Mouse (Mus musculus) thymus, postnatal 25 days (tissue): ENCODE results near the gene 5730596B20Rik.

Source experiments
- DNase-seq: peaks from one replicate; pipeline ENCODE4 v3.0.0; 2022

Gene 5730596B20Rik

DNA sequence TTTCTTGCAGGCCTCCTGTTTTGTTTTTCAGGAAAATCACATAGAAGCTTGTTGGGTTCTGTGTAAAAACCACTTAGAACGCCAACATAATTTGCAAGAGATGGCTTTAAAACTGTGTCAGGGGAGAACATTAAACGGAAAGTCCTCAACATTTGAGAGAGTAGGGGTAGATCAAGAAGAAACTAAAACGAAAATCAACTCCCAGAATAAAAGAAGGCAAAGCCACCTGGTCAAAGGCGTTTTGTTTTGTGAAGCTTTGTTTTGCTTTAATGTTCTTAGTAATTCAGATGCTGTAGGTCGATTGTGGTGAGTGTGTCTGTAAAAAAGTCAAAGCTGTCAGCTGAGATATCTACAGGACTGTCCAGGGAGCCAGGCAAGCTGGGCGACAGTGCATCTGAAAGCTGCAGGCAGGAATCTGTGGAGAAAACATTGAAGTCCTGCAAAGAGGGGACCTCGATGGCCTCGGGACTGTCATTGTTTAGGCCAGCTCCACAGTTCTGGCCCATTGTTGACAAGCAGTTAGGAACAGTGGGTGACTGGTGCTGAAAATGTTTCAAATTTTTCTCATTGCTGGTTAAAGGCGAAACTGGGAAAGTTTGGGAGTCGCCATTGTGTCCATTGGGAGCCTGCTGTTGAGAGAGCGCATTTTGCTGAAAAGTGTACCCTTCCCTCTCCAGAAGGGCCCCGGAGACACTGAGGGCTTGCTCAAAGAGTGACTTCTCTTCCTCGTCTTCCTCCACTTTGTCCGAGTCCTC lies 14.5 kb upstream of the 5730596B20Rik start:
- no peak for DNase-seq

DNA sequence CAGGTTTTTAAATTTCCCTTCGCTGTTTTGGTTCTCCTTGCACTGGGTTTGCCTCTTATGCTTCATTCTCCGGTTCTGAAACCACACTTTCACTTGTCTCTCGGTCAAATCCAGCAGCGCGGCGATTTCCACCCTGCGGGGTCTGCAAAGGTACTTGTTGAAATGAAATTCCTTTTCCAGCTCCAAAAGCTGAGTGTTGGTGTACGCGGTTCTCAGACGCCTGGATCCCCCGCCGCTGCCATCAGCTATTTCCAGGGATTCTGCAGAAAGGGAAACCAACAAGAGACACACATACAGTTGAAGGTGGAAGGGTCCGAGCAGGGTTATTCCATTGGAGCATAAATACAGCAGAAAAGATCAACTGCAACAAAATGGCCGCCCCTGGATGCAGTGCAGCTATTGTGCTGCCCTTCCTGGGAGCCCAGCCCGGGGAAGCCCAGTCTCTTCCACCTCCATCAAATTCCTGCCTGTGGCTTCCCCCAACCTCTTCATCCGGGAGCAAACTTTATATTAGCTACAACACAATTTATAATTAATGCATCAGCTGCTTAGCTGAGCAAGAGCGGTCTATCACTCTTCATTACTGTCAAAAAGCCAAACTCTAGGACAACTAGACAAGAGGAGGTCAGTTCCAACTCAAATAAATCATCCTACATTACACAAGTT lies 13.8 kb upstream of the 5730596B20Rik start:
- DNase-seq: no peak

DNA sequence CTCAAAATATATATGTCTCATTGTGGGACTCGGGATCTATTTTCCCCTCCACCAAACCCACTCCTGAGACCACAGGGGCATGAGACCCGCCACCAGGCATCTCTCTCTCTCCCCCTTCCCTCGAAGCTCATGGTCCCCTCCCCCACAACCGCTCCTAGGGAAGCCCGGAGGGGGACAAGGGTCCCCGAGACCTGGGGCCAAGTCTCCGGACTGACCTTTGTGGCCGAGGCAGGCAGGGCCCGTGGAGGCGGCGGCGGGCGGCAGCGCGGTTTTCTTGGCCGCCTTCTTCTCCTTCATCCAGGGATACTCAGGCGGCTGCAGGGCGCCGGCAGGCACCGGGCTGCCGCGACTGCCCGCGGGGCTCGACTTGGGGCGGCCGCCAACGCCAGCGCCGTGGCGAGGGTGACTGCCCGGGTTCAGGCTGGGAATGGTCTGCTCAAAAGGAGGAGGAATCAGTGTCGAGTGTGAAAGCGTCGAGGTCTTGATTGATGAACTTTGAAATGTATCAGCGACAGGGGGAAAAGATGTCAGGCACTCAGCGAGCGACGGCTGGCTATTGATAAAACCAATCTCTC lies 13.2 kb upstream of the 5730596B20Rik start:
- DNase-seq: no peak

DNA sequence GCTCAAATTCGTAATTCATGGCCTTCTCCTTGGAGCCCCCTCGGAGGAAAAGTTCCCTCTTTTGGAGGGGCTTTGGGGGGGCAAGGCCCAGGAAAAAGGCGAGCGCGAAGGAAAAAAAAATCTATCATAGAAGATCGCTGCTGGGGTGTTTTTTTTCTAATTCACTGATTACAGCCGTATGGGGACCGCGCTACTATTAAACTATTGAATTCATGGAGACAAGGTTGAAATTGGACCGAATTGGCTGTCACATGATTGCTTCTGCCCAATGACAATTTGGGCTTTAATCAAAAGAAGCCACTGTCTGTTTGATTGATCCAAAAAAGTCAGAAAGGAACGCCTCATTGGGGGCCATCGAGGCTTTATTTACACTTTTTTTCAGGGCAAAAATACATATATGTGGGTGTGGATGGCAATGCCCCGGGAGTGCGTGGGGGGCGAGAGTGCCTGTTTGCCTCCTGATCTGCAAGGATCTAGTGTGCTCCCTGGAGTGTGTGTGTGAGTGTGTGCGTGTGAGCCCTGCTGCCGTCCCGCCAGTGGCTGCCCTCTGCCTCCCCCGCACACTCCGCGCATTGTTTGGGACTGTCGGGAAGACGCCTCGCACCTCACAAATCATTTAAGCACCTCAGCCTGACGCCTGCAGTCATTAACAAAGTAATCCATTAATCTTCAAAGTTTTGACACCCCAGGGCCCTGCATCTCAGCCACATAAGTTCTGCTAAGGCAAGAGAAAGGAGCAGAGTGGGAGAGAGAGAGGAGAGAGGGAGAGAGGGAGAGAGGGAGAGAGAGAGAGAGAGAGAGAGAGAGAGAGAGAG lies 12.5 kb upstream of the 5730596B20Rik start, which contains the start of gene Hoxa2:
Hoxa2 (minus strand) TSS at position 206 of the 815 bp plus-strand sequence.
- no peak for DNase-seq

DNA sequence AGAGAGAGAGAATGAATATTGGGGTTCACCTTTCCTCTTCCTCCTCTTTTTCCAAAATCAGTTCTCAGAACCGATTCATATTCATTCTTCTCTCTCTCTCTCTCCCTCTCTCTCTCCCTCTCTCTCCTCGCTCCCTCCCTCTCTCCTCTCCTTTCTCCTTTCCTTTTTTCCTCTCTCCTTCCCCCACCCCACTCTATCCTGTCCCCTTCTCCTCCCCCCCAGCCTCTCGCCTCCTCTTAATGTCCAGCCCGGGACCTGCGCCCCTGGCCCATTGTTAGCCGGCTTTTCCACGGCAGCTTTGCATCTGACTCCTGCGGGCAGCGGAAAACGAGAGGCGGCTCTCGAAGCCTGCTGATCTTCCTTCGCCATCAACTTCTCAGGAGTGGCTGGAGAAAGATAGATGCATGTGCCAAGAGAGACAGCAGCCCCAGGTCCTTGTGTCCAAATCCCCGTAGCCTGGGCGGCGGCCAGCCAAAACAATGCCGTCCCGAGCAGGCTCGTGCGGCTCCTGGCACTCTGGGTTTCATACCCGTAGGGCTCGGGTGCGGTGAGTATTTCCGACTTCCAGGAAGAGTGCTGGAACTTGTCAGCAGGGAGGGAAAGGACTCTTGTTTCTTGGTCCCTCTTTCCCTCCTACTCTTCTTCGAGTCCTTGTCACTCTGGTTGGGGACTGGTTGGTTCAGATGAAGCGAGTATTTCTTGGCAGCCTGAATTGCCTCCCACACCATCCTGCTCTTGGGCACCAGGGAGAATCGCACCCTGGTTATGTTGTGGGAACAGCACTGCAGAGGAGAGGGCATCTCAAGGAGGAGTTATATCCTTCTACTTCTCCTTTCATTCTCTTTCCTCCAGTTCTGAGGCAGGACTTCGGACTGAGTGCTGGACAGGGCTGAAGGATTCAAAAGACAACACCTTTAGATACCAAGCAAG lies 11.6 kb upstream of the 5730596B20Rik start:
- no peak for DNase-seq

DNA sequence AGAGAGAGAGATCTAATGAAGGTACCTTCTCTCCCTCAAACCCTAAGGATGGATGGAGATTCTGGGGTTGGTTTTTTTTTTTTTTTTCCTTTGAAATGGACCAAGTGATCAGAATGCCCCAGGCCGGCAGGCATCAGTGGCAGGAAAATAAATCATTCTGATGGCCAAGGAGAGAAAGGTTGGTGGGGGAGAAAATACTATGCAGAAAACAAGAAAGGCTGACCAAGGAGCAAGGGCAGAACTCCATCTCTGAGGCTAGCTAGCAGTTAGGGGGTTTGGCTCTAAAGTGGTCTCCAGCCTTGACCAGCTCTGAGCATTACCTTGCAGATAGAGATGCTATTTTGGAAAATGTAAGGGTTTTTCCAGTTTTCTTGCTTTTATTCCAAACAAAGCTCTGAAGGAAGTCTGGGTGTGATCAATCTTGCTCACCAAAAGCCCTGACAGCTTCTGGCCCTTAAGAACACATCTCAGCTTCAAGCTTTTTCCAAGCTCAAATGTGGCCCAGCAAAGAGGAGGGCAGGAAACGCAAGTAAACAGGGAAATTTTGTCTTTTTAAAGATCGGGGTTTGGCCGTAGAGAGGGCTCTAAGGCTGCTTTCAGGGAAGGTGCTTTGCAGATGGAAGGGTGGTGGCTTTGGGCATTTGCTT lies 10.7 kb upstream of the 5730596B20Rik start:
- no peak for DNase-seq

DNA sequence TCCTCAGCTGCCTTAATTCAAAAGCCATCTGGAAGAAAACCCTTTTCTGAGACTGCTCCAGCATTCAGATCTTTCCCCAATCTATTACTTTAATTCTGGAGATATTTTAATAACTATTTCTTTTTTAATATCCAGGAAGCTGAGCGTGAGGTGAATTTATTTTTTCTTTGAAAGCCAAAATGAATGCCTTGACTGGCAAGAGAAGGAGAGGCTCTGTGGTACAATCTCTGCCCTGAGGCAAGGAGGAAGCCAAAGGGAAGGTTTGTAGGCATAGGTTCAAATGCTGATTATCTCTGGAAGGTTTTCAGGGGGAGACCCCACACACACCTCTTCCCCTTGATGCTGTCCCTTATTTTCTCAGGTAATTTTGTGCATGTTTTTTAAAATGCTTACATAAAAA lies 10.1 kb upstream of the 5730596B20Rik start:
- DNase-seq: no peak

DNA sequence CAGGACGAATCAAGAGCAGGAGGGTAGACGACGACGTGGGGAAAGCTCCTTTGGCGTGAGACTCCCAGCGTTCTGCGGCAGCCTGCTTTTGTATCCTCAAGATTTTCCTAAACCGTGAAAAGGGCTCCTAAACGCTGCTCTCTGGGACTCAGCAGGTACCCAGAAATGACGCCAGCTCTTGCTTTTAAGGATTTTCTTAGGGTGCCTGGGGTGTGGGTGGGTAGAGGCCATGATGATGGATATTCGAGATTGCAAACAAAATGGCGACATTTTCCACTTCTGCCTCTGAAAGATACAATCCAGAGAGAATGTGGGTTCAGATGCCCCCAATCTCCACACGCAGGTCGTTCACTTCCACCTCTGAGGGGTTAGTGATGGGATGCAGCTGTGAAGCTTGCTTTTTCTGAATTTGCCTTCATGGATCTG lies 9.5 kb upstream of the 5730596B20Rik start:
- no peak for DNase-seq

DNA sequence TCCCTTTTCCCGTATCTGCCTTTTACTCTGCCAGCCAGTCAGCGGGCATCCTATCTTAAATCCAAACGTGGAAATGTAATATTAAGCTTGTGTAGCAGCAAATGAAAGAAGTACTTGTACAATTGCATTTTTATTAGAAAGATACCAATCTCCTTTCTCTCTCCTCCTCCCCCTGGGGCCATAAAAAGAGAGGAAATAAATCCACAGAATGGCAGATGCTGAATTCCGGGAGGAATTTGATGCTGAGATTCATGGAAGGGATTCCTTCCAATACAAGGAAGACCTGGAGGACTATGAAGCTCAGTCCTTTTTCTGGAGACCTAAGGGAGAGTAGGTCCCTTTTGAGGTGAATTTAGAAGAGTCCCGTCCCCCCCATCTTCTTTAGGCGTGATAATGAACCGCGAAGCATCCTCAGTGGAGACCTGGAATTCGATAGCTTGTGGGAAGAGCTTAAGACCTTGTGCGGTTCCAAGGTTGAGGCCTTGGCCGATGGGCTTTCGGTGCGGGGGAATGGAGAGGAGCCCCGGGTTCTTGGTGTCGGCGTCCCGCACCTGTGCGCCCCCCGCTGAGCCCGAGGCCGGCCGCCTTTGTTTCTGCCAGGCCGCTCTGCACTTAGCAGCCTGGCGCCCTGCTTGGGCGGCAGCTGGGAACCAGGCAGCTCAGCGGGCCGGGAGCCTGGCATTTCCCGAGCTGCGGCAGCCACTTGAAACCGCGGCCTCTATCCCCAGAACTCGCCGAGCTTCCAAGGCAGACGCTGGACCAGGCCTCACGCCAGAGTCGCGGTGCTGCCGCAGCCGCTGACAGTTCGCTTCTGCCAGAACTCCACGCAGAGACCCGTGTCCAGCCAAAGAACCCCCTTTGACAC lies 8.9 kb upstream of the 5730596B20Rik start:
- DNase-seq: no peak

DNA sequence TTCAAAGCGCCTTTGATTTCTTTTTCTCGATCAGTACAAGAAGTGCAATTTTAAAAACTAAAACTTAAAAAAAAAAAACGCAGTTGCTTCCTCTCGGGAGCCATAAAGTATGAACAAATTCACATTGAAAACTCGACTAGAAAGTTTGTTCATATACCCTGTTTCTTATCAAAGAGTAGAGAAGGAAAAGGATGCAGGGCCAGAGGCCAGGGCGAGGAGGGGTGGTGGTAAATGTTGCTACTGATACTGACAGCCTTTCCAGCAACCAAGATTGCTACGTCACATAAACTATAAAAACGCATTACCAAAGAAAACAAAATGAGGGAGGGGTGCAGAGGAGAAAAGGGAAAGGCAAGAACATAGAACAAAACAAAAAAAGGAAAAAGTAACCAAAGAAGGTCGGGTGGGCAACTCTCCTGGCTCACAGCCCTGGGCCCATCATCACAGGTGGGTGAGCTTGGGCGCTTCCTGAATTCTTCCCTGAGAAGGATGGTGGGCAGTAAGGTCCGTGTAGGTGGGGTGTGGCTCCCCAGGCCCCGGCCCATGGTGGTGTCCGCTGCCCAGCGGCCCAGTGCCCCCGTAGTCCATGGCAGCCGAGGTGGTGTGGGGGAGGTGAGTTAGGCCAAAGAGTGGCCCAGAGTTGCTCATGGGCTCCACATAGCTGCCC lies 7.7 kb upstream of the 5730596B20Rik start:
- DNase-seq: no peak

DNA sequence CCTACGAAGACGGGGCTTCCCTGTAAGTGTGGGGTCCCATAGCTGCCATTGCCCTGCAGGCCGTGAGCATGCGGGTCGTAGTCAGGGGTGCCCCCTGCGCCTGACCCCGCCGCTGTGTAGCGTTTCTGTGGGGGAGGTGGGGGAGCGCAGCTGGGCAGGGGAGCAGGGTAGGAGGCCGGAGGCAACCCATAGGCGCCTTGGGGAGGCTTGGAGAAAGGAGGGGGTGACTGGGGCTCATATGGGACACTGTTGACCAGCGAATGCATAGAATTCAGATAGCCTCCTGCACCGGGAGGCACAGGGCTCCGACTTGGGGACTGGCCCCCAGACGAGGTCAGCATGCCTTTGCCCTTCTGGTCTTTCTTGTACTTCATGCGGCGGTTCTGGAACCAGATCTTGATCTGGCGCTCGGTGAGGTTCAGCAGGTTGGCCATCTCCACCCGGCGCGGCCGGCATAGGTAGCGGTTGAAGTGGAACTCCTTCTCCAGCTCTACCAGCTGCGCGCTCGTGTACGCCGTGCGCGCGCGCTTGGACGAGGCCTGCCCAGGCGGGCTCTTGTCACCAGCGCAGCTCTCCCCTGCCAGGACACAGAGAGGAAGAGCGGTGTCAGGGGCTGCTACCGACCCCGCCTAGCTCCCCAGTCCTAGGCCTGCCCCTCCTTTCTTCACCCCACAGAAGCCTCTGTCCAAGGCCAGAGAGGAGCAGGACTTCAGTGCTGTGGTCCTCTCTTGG lies 7.0 kb upstream of the 5730596B20Rik start:
- no peak for DNase-seq

DNA sequence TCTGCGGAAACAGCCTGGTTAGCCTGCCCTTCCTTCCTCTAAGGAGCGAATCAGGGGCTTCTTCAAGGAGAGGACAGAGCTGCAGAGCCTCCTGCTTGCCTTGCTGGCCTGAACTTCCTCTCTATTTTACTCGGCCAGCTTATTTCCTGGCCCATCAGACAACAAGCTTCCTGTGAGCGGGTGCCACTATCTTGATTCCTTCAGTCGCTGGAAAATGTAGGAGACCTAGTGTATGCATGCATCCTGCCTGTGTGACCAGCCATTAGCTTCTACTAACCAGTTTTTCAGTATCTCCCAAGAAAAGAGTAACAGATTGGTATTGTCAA lies 6.4 kb upstream of the 5730596B20Rik start:
- DNase-seq: no peak

DNA sequence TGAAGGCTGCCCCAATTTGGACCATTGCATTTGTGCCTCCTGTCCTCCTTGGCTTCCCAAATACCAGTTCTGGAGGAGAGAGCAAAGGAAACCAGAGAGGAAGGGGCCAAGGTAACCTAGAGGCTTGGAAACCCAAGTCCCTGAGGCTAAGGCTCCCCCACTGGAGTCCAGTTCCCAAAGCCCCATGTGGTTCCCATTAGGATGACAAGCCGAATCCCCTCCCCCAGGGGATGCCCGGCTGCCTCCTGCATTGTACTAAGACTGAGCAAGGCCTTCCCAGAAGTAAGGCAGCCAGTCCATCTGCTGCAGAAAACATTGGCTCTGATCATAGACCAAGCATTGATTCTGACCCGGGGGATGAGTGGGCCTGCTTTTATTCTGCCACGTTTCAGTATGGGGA lies 6.0 kb upstream of the 5730596B20Rik start:
- no peak for DNase-seq

DNA sequence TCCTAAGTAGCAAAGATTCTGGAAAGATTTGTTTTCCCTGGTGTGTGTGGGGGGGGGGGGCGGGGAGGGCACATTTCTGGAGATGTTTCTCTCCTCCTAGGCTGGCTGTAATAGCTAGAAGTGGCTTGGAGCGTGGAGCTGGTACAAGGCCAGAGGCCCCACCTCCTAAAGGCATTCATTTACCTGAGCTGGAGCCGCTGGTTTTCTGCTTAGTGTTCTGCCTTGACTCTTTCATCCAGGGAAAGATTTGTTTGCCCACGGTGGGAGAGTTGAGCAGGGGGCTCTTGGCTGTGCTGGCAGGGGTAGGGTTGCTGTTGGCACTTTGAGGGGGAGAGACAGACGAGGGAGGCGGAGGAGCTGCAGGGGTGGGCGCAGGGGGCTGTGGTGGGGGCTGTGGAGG lies 5.4 kb upstream of the 5730596B20Rik start:
- DNase-seq: no peak

DNA sequence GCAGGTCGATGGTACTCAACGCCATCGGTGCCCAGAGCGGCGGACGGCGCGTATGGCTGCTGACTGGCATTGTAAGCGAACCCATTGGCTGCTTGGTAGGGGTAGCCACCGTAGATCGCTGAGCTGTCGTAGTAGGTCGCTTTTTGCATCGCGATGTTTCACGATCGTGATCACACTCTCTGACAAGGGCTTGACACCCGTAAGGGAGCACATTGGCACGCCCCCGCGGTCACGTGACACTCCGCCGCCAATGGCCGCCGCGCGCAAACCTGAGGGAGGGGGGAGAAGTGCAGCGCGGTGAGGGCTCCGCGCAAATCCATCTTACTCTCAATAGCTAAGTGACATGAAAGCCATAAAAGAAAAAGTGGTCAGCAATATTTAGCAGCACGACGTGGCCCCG lies 4.8 kb upstream of the 5730596B20Rik start:
- no peak for DNase-seq

DNA sequence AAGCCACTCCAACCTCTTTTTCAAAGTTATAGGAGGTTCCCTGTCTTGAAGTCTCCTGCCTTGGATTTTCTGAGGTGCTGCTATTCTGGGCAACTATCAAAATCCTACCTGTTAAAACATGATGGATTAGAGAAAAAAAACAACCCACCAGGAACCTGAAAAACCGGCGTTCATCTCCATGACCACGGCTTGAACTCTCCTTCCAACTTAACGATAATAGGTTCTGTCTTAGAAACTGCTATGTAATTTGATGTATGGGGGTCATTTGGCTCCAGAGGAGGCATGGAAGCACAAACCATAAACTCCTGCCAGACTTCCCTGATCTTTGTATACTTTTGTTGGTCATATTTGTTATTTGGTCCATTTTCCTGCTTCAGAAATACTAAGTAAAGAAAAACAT lies 3.6 kb upstream of the 5730596B20Rik start:
- no peak for DNase-seq

DNA sequence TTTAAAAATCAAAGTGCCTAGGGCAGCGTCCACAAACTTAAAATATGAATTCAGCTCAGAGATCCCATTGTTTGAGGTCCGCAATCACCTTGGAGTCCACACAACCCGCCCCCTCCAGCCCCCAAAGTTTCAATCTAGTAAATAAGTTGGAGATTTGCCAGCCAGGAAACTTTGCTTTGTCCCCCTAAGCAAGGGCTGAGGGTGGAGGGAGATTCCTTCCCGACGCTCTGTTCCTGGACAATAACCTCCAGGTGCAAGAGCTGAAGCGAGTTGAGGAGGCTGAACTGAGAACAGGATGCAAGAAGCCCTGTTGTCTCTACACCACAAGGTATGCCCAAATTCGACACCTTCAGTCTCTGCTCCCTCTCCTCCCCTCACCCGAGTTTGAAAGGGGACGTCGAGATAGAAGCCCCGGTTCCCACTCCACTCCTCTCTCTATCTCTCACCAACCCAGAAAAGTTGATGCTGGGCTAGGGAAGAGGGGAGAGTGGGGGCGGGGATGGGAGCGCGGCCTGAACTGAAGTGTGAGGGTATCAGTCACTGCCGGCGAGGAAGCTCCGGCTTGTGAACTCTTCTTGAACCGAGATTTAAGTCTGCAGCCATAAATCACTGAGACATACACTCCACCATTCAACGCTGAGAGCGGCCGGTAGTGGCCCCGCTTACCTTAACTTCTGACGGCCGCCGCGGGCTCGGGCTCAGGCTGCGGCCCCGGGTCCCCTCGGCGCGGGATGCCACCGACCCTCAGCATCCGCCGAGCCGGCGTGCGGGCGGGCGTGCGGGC lies 2.1 kb upstream of the 5730596B20Rik start:
- DNase-seq: no peak

DNA sequence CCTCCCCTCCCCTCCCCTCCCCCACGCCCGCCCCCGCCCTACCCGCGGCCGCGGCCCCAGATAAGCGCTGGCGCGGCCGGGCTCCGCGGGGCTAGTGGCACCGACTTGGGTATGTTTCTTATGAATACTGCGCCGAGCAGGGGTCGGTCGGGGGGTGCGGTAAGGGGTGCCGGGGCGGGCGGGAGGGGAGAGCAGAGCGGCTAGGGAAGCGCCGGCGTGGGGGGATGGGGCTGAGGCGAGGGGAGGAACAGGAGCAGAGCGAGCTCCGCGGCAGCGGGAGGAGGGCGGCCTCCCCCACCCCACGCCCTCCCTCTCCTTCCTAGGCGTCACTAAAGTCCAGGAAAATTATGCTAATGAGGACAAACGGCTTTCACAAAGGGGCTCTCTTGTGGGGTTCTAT lies 1.4 kb upstream of the 5730596B20Rik start:
- no peak for DNase-seq

DNA sequence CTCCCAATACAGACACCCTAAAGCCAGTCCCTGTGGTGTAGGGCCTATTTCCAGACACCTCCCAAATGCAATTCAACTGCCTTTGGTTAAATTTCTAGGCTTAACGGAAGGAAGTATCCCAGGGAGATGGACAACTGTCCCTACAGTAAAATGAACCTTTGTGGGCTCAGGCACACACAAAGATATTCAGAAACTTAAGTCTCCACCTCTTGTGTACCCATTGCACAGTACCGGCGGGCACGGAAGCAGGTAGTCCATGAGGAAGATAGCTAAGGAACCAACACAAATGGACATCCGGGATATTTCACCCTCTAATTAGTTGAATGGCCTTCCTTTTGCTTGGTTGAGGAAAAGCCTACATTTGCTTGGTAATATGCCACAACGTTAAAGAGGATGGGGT lies 907 bp upstream of the 5730596B20Rik start:
- DNase-seq: no peak
